Mouse (Mus musculus): ENCODE data around the gene Fgfr2. TPM values are rescaled to one million over a fixed set of nuclear protein-coding genes. Genes with fewer than 3 reads are reported as not detected.

Gene Fgfr2
- polyA plus RNA-seq, 1 experiment = 59.9 TPM

DNA sequence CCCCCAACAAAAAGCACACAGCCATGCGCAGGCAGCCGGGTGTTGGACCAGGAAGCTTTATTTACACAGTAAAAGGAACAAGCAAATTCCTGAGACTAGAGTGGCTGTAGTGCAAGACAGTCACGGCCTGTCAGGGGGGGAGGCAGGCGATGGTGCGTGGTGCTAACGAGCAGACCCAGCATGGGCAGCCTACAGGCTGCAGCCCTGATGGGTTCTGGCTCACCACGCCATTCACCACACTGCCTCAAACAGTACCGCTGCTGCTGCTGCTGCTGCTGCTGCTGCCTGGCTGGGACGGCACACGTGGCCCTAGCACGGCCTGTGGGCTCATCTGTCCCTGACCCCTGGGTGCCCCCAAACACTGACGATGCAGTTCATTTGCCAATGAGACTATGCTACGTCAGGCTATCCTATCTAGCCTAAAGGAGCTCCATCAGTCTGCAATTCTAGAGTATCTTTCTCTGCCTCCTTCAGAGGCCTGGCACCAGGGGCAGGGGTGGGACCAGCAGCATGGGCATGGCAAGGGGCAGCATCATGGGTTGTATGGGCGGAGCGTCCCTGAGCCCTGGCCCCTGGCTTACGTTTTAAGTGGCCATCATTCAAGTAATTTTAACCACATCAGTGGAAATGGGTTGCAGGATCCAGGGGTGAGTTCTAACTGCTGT lies 411.0 kb downstream of the Fgfr2 start:
- no peak overlapping the region for H3K27ac ChIP-seq (ENCODE audit: insufficient read depth, low read length)
- no peak overlapping the region for H3K4me3 ChIP-seq (ENCODE audit: insufficient read depth, low read length)
- TF ChIP-seq CTCF (IDR thresholded peaks at IDR 0.05; ENCODE audit: borderline replicate concordance, insufficient read depth, low read length) = no peak
- TF ChIP-seq POLR2A (IDR thresholded peaks at IDR 0.05; ENCODE audit: low read depth, low read length) = no peak
- H3K4me1 ChIP-seq (ENCODE audit: control insufficient read depth, insufficient read depth, low read length) = no peaks in the 10 kb centered on the region

DNA sequence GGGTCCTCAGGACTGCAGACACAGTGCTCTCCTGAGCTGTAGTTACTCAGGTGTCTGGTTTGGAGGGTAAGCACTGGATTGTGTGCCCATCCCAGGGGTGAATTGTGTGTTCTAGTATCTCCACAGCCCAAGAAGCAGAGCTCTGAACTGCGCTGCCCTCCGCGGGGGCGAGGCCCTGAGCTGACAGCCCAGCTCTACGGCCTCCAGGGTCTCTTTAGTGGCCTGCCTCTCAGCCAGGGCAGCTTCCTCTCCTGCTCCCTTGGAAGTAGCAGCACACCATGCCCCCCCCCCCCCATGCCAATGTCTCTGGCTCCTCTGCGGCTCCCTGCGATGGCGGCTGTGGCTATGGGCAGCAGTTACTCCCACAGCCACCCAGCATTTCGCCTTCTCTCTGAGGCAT lies 411.6 kb downstream of the Fgfr2 start:
- H3K4me1 ChIP-seq (ENCODE audit: control insufficient read depth, insufficient read depth, low read length) = no peaks in the 10 kb centered on the region
- TF ChIP-seq POLR2A (IDR thresholded peaks at IDR 0.05; ENCODE audit: low read depth, low read length) = no peak
- TF ChIP-seq CTCF (IDR thresholded peaks at IDR 0.05; ENCODE audit: borderline replicate concordance, insufficient read depth, low read length) = no peak
- H3K4me3 ChIP-seq (ENCODE audit: insufficient read depth, low read length) = no peak overlapping the region
- no peak overlapping the region for H3K27ac ChIP-seq (ENCODE audit: insufficient read depth, low read length)

DNA sequence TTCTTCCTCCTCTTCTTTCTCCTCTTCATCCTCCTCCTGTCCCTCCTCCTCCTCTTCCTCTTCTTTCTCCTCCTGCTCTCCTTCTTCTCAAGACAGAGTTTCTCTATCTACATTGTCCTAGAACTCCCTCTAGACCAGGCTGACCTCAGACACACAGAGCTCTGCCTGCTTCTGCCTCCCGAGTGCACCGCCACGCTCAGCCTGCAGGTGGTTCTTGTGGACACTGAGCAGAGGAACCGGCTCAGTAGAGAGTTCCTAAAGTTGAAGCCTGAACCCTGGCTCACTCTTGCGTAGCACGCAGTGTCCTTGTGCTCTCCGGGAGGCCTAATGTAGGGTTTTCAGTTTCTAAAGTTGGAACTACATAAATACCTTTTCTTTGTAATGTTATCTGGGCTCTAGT lies 418.0 kb downstream of the Fgfr2 start:
- no peak overlapping the region for H3K27ac ChIP-seq (ENCODE audit: insufficient read depth, low read length)
- no peak overlapping the region for H3K4me3 ChIP-seq (ENCODE audit: insufficient read depth, low read length)
- H3K4me1 ChIP-seq (ENCODE audit: control insufficient read depth, insufficient read depth, low read length) = no peaks in the 10 kb centered on the region
- TF ChIP-seq CTCF (IDR thresholded peaks at IDR 0.05; ENCODE audit: borderline replicate concordance, insufficient read depth, low read length) = peak; percentile 18; the same call in 1 of the 2 replicates
- no peak for TF ChIP-seq POLR2A (IDR thresholded peaks at IDR 0.05; ENCODE audit: low read depth, low read length)

DNA sequence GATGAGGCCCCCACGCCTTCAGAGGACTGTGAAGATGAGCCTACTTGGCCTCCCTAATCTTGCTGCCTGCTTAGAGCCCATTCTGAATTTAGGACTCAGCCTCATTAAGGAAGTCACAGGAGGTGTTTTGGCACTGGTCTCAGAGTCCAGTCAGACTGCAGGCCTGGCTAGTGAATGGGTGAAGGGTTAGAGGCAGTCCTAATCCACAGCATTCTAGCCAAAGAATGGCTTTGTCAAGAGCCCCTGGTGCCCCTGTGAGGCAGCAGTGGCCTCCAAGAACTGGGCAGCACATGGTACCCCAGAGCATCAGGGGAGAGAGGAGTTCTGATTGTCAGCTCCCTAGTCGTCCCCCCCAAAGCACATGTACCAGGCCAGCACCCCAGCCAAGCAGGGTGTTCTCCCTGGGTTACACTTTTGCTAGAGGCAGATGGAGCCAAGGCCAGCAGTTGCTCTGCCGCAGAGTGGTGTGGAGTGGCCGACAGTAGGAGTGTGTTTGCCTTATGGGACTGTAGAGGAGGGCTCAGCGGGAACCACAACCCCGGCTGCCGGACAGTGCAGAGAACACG lies 418.8 kb downstream of the Fgfr2 start:
- Histone ChIP-seq H3K27ac (ENCODE audit: insufficient read depth, low read length) (no peak overlapping the region), H3K4me3 (ENCODE audit: insufficient read depth, low read length) (no peak overlapping the region), H3K4me1 (ENCODE audit: control insufficient read depth, insufficient read depth, low read length) (no peaks in the 10 kb centered on the region)
- TF ChIP-seq CTCF (IDR thresholded peaks at IDR 0.05; ENCODE audit: borderline replicate concordance, insufficient read depth, low read length) = no peak
- no peak for TF ChIP-seq POLR2A (IDR thresholded peaks at IDR 0.05; ENCODE audit: low read depth, low read length)

DNA sequence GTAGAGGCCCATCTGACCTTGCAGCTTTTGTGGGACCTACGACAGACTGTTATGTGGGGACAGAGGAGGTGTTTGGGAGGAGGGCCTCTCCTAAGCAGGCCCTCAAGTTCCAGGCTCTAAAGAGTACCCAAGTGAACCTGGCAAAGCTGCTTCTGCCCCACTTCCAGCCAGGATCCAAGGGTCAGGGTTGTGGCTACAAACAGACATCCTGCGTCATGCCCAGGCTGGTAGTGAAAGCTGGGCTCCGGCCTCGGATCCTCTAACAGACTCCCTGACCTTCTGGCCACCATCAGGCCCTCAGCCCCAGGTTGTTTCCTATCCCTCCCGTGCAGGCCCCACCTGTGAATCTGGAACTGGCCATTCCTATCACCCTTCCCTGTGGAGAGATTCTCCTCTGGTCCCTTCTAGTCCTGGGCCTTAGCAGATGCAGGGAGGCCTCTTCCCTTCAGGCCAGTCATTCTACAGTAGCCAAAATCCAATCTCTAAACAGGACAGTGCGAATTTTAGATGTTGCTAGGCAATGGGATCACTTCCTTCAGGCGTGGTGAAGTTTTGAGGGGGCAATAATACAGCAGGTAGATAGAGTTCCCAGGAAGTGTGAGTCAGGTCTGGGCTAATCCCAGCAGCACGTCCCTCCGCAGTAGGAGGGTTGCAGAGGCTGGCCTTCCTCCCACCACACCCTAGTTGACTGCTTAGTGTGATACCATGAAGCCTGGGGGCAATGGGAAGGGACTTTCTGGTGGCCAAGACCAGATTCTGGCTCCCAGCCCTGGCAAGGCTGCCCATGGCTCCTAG lies 419.4 kb downstream of the Fgfr2 start:
- Histone ChIP-seq H3K27ac (ENCODE audit: insufficient read depth, low read length) (no peak overlapping the region), H3K4me3 (ENCODE audit: insufficient read depth, low read length) (no peak overlapping the region), H3K4me1 (ENCODE audit: control insufficient read depth, insufficient read depth, low read length) (no peaks in the 10 kb centered on the region)
- TF ChIP-seq POLR2A (IDR thresholded peaks at IDR 0.05; ENCODE audit: low read depth, low read length) = no peak
- TF ChIP-seq CTCF (IDR thresholded peaks at IDR 0.05; ENCODE audit: borderline replicate concordance, insufficient read depth, low read length) = no peak

DNA sequence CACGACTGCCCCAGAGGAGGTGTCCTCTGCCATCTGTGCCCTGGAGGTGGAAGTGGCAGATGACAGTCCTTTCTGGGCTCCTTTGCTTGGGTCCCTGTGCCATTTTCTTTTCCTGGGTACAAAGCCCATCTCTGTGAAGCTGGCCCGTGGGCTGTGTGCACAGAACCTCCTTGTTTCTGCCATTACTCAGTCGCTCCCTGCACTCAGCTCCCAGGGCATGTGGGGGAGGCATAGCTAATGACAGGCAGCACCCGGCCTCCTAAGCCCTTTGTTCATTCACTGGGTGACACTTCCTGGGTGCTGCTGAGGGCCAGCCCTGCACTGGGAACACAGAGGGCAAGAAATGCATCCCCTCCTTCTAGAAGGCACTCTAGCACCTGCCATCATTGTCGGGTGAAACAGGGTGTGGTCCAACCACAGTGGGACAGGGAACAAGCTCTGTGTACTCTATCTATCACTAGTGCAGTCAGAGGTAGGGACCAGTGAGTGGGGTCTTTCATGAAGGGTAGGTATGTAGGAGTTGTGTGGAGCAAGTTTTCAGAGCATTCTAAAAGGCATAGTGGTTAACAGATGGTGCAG lies 420.6 kb downstream of the Fgfr2 start:
- no peaks in the 10 kb centered on the region for H3K4me1 ChIP-seq (ENCODE audit: control insufficient read depth, insufficient read depth, low read length)
- H3K27ac ChIP-seq (ENCODE audit: insufficient read depth, low read length) = no peak overlapping the region
- no peak overlapping the region for H3K4me3 ChIP-seq (ENCODE audit: insufficient read depth, low read length)
- TF ChIP-seq POLR2A (IDR thresholded peaks at IDR 0.05; ENCODE audit: low read depth, low read length) = no peak
- TF ChIP-seq CTCF (IDR thresholded peaks at IDR 0.05; ENCODE audit: borderline replicate concordance, insufficient read depth, low read length) = no peak

DNA sequence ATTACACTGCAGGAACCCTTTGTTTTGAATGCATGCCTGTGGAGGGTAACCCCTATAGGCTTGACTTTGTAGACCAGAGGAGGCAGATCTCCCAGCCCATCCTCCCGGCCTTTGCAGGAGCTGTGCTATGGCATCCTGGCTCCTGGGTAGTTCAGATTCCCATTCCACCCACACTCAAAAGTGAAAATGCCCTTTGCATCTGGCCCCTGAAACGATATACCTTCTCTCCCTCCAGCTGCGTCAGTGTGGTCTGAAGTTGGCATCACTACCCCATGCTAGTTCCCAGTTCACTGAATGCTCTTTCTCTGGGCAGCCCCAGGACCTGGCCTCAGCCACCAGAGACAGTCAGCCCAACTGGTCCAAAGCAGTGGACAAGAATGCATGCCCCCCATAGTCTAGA lies 421.1 kb downstream of the Fgfr2 start:
- no peak for TF ChIP-seq POLR2A (IDR thresholded peaks at IDR 0.05; ENCODE audit: low read depth, low read length)
- no peak for TF ChIP-seq CTCF (IDR thresholded peaks at IDR 0.05; ENCODE audit: borderline replicate concordance, insufficient read depth, low read length)
- H3K27ac ChIP-seq (ENCODE audit: insufficient read depth, low read length) = no peak overlapping the region
- H3K4me1 ChIP-seq (ENCODE audit: control insufficient read depth, insufficient read depth, low read length) = no peaks in the 10 kb centered on the region
- no peak overlapping the region for H3K4me3 ChIP-seq (ENCODE audit: insufficient read depth, low read length)

DNA sequence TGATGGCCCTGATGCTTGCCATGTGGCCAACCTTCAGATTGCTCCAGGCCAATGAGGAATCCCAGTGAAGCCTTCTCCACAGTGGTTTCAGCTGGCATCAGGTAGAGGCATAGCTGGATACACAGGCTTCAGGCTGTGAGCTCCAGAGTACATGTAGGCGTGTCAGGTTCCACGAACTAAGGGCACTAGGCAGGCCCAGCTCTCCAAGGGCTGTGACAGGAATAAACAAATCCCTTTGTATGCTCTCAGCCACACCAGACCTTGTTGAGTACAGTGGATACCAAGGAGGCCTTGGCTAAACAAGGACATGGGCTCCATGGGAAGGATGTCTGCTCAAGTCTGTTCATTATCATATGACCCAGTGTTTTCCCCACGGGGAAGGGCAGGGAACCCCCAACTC lies 421.7 kb downstream of the Fgfr2 start:
- TF ChIP-seq CTCF (IDR thresholded peaks at IDR 0.05; ENCODE audit: borderline replicate concordance, insufficient read depth, low read length) (no peak), POLR2A (IDR thresholded peaks at IDR 0.05; ENCODE audit: low read depth, low read length) (no peak)
- Histone ChIP-seq H3K4me1 (ENCODE audit: control insufficient read depth, insufficient read depth, low read length) (no peaks in the 10 kb centered on the region), H3K27ac (ENCODE audit: insufficient read depth, low read length) (no peak overlapping the region), H3K4me3 (ENCODE audit: insufficient read depth, low read length) (no peak overlapping the region)

DNA sequence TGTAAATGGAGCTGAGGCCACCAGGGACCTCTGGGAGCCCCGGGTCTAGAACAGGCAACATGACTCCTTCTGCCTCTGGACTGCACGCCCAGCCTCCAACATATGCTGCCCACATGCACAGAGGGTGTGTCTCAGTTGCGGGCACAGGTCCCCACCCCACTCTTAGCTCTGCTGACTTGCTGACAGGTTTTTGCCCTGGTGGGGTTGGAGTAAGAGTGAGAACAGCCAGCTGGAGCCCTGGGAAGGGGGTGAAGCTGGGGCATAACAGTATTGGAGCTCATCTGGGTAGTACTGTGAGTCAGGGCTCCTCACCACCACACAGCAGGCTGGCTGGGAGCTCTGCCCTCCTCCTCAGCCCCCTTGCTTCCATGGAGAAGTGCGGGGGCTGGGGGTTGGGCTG lies 423.0 kb downstream of the Fgfr2 start:
- TF ChIP-seq CTCF (IDR thresholded peaks at IDR 0.05; ENCODE audit: borderline replicate concordance, insufficient read depth, low read length) (no peak), POLR2A (IDR thresholded peaks at IDR 0.05; ENCODE audit: low read depth, low read length) (no peak)
- Histone ChIP-seq H3K4me1 (ENCODE audit: control insufficient read depth, insufficient read depth, low read length) (no peaks in the 10 kb centered on the region), H3K27ac (ENCODE audit: insufficient read depth, low read length) (no peak overlapping the region), H3K4me3 (ENCODE audit: insufficient read depth, low read length) (no peak overlapping the region)

DNA sequence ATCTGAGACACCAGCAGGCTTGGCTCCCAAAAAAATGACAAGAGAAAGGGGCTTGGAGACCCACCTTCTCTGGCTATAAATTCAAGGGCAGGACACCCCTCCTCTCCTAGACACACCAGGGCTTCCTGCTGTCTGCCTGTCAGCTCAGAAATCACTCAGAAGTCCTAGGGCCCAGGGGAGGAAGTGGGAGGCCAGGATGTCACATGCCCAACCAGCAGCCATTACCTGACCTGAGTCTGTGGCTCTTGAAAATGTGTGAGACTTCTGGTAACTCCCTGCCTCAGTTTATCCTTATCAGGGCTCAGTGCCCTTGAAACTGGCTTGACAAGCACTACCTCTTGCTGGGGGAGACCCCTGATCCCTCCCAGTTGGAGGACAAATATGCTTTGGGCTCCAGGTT lies 423.5 kb downstream of the Fgfr2 start:
- no peak for TF ChIP-seq CTCF (IDR thresholded peaks at IDR 0.05; ENCODE audit: borderline replicate concordance, insufficient read depth, low read length)
- TF ChIP-seq POLR2A (IDR thresholded peaks at IDR 0.05; ENCODE audit: low read depth, low read length) = no peak
- Histone ChIP-seq H3K4me1 (ENCODE audit: control insufficient read depth, insufficient read depth, low read length) (no peaks in the 10 kb centered on the region), H3K27ac (ENCODE audit: insufficient read depth, low read length) (no peak overlapping the region)

More for the DNA sequence above, 423.5 kb downstream of the Fgfr2 start:
- H3K4me3 ChIP-seq (ENCODE audit: insufficient read depth, low read length) = no peak overlapping the region
